Mouse (Mus musculus) kidney, embryonic 14.5 days (tissue): ENCODE data around the gene Stk31. TPM values are rescaled to one million over a fixed set of nuclear protein-coding genes. Genes with fewer than 3 reads are reported as not detected.
"Not testable (repeated sequence)": the region's sequence is repeated elsewhere in the genome, so short reads cannot be mapped to it uniquely, and the experiment has no call there.

Experiments used
- ATAC-seq: fragments of 200-750 bp; cut with Nextera tagmentation; 2 replicates; pipeline ENCODE4 v1.8.0; 2017; ENCODE audit warnings: moderate number of reproducible peaks, mild to moderate bottlenecking, moderate TSS enrichment, moderate library complexity; ENCODE audit not compliant: low FRiP score, low TSS enrichment
- H3K27ac ChIP-seq: fragments of 300-500 bp; sonication (generic); 2 replicates; pipeline ENCODE4 v1.5.1; 2014; ENCODE audit warnings: low read depth, mild to moderate bottlenecking, low read length, moderate library complexity, mixed read lengths
- H3K27me3 ChIP-seq: fragments of 300-500 bp; sonication (generic); 2 replicates; pipeline ENCODE4 v1.6.1; 2014; ENCODE audit warnings: mild to moderate bottlenecking, low read length; ENCODE audit not compliant: control insufficient read depth, insufficient read depth
- H3K36me3 ChIP-seq: fragments of 300-500 bp; sonication (generic); 2 replicates; pipeline ENCODE4 v1.6.1; 2014; ENCODE audit warnings: low read length, mixed read lengths; ENCODE audit not compliant: control insufficient read depth, insufficient read depth
- H3K4me1 ChIP-seq: fragments of 300-500 bp; sonication (generic); 2 replicates; pipeline ENCODE4 v1.6.1; 2014; ENCODE audit warnings: low read length, mixed read lengths; ENCODE audit not compliant: control insufficient read depth, insufficient read depth
- H3K4me2 ChIP-seq: fragments of 300-500 bp; sonication (generic); replicated peaks from 2 replicates; pipeline ENCODE4 v1.6.1; 2014; ENCODE audit warnings: low read depth, mild to moderate bottlenecking, low read length
- H3K4me3 ChIP-seq: fragments of 300-500 bp; sonication (generic); 2 replicates; pipeline ENCODE4 v1.5.1; 2014; ENCODE audit warnings: mild to moderate bottlenecking, low read length
- H3K9ac ChIP-seq: fragments of 300-500 bp; sonication (generic); 2 replicates; pipeline ENCODE4 v1.6.1; 2014; ENCODE audit warnings: low read depth, mild to moderate bottlenecking, low read length, moderate library complexity
- H3K9me3 ChIP-seq: fragments of 300-500 bp; sonication (generic); 2 replicates; pipeline ENCODE4 v1.6.1; 2016; ENCODE audit warnings: low read length; ENCODE audit not compliant: control insufficient read depth
- WGBS: fragments of 180-500 bp; shearing (Covaris S2); extraction: QIAGEN DNeasy Blood & Tissue Kit; methylation state at CpG from one replicate; pipeline ENCODE4 v1.1.7; 2014; 5-methylcytosine and 5-hydroxymethylcytosine counted together
- polyA plus RNA-seq: library from polyadenylated mRNA; unstranded; fragments of >200 nt; fragmentation: Nextera tagmentation; extraction: Ambion mirVana; gene quantifications from 2 replicates; pipeline ENCODE4 v1.2.1, GENCODE M21; 2014

Stk31 gene
- polyA plus RNA-seq, 1 experiment from 2014 or later, result not detected

- Histone ChIP-seq H3K4me3 (no peak overlapping the region), H3K36me3 (no peaks in the 10 kb centered on the region), H3K4me1 (no peaks in the 10 kb centered on the region), H3K4me2 (no peak overlapping the region), H3K27ac (no peak overlapping the region), H3K9me3 (no peaks in the 10 kb centered on the region), H3K9ac (no peak overlapping the region), H3K27me3 (no peaks in the 10 kb centered on the region)
- 70% methylated on average over 12 of the region's 12 CpGs for WGBS
- no peak for ATAC-seq
These were observed 17.1 kb upstream of the Stk31 start for GRCm38 (mm10) chr6:49378328-49378727.

- no peaks in the 10 kb centered on the region for H3K4me1 ChIP-seq
- H3K27me3 ChIP-seq, result no peaks in the 10 kb centered on the region
- no peak for ATAC-seq
- no peak overlapping the region for H3K9ac ChIP-seq
- H3K9me3 ChIP-seq, result no peaks in the 10 kb centered on the region
- WGBS, result 62% methylated on average over 1 of the region's 1 CpGs
- no peak overlapping the region for H3K4me2 ChIP-seq
- no peaks in the 10 kb centered on the region for H3K36me3 ChIP-seq
- no peak overlapping the region for H3K27ac ChIP-seq
- no peak overlapping the region for H3K4me3 ChIP-seq
These were observed 1.1 kb upstream of the Stk31 start for GRCm38 (mm10) chr6:49394276-49394675.

- no peaks in the 10 kb centered on the region for H3K27me3 ChIP-seq
These were observed 2.1 kb downstream of the Stk31 start for GRCm38 (mm10) chr6:49397466-49397865.

GRCm38 (mm10) chr6:49398365-49398764 lies 3.0 kb downstream of the Stk31 start:
- Histone ChIP-seq H3K9me3 (no peaks in the 10 kb centered on the region), H3K4me2 (no peak overlapping the region), H3K36me3 (no peaks in the 10 kb centered on the region), H3K4me1 (no peaks in the 10 kb centered on the region), H3K27me3 (no peaks in the 10 kb centered on the region), H3K4me3 (no peak overlapping the region), H3K9ac (no peak overlapping the region), H3K27ac (no peak overlapping the region)
- ATAC-seq, result no peak

More at GRCm38 (mm10) chr6:49397466-49397865, 2.1 kb downstream of the Stk31 start:
- H3K9ac ChIP-seq, result no peak overlapping the region
- H3K27ac ChIP-seq, result no peak overlapping the region
- no peaks in the 10 kb centered on the region for H3K9me3 ChIP-seq
- no peak overlapping the region for H3K4me2 ChIP-seq
- H3K36me3 ChIP-seq, result no peaks in the 10 kb centered on the region
- no peak overlapping the region for H3K4me3 ChIP-seq
- H3K4me1 ChIP-seq, result no peaks in the 10 kb centered on the region
- no peak for ATAC-seq

- no peak overlapping the region for H3K27ac ChIP-seq
- no peak for ATAC-seq
- no peaks in the 10 kb centered on the region for H3K4me1 ChIP-seq
- H3K27me3 ChIP-seq, result no peaks in the 10 kb centered on the region
- H3K9ac ChIP-seq, result no peak overlapping the region
- 87% methylated on average over 3 of the region's 3 CpGs for WGBS
- no peak overlapping the region for H3K4me3 ChIP-seq
- H3K36me3 ChIP-seq, result no peaks in the 10 kb centered on the region
- H3K4me2 ChIP-seq, result no peak overlapping the region
- no peaks in the 10 kb centered on the region for H3K9me3 ChIP-seq
These were observed 15.4 kb downstream of the Stk31 start for GRCm38 (mm10) chr6:49410830-49411229.

GRCm38 (mm10) chr6:49412967-49413366 lies 17.6 kb downstream of the Stk31 start:
- not testable (repeated sequence) for H3K9me3 ChIP-seq
- 74% methylated on average over 2 of the region's 2 CpGs for WGBS

GRCm38 (mm10) chr6:49415971-49416370 lies 20.6 kb downstream of the Stk31 start:
- Histone ChIP-seq H3K4me1 (no peaks in the 10 kb centered on the region), H3K9ac (no peak overlapping the region), H3K36me3 (no peaks in the 10 kb centered on the region), H3K4me3 (no peak overlapping the region), H3K4me2 (no peak overlapping the region), H3K27ac (no peak overlapping the region), H3K9me3 (no peaks in the 10 kb centered on the region), H3K27me3 (no peaks in the 10 kb centered on the region)
- 82% methylated on average over 1 of the region's 1 CpGs for WGBS
- no peak for ATAC-seq

More at GRCm38 (mm10) chr6:49412967-49413366, 17.6 kb downstream of the Stk31 start:
- H3K27ac ChIP-seq, H3K4me3 ChIP-seq, H3K27me3 ChIP-seq, ATAC-seq, H3K9ac ChIP-seq, H3K4me1 ChIP-seq, H3K36me3 ChIP-seq, H3K4me2 ChIP-seq: not testable (repeated sequence)

GRCm38 (mm10) chr6:49437306-49437705 lies 41.9 kb downstream of the Stk31 start:
- ATAC-seq, result no peak
- Histone ChIP-seq H3K27ac (no peak overlapping the region), H3K9me3 (no peaks in the 10 kb centered on the region), H3K4me1 (no peaks in the 10 kb centered on the region), H3K9ac (no peak overlapping the region), H3K27me3 (no peaks in the 10 kb centered on the region), H3K4me3 (no peak overlapping the region), H3K36me3 (no peaks in the 10 kb centered on the region), H3K4me2 (no peak overlapping the region)
- 65% methylated on average over 1 of the region's 1 CpGs for WGBS

GRCm38 (mm10) chr6:49458112-49458511 lies 62.7 kb downstream of the Stk31 start:
- H3K9ac ChIP-seq, result no peak overlapping the region
- WGBS, result 65% methylated on average over 5 of the region's 5 CpGs
- H3K9me3 ChIP-seq, result no peaks in the 10 kb centered on the region
- H3K27ac ChIP-seq, result no peak overlapping the region
- no peak for ATAC-seq
- H3K27me3 ChIP-seq, result no peaks in the 10 kb centered on the region
- no peak overlapping the region for H3K4me2 ChIP-seq
- no peaks in the 10 kb centered on the region for H3K36me3 ChIP-seq
- no peak overlapping the region for H3K4me3 ChIP-seq
- no peaks in the 10 kb centered on the region for H3K4me1 ChIP-seq

GRCm38 (mm10) chr6:49483205-49483604 lies 87.8 kb downstream of the Stk31 start:
- Histone ChIP-seq H3K4me1 (no peaks in the 10 kb centered on the region), H3K27ac (no peak overlapping the region), H3K36me3 (no peaks in the 10 kb centered on the region), H3K4me3 (no peak overlapping the region), H3K27me3 (no peaks in the 10 kb centered on the region), H3K9ac (no peak overlapping the region), H3K4me2 (no peak overlapping the region), H3K9me3 (peaks cover 5% of the 10 kb centered on the region)
- 89% methylated on average over 2 of the region's 2 CpGs for WGBS
- no peak for ATAC-seq
